Mouse (Mus musculus) MEL (cell line): ENCODE data around the gene Lrrc4c. TPM values are rescaled to one million over a fixed set of nuclear protein-coding genes. Genes with fewer than 3 reads are reported as not detected.

Source experiments
- DNase-seq: peaks from one replicate; pipeline ENCODE4 v3.0.0; 2011; ENCODE audit warnings: low read depth, low spot score
- H3K27ac ChIP-seq: 2 replicates; pipeline ENCODE4 v1.5.1; 2012; ENCODE audit warnings: low read depth, mild to moderate bottlenecking, control low read depth, low read length, moderate library complexity; ENCODE audit not compliant: control insufficient read depth
- H3K27me3 ChIP-seq, 2 experiments: fragments of 150-350 bp in 1 of 2; sonication (generic) in 1 of 2; 2 replicates each; pipeline ENCODE4 v1.6.1; 2012; ENCODE audit warnings: low read length in 2 of 2, mild to moderate bottlenecking in 2 of 2, improper control_type of control experiment in 1 of 2, moderate library complexity in 1 of 2; ENCODE audit not compliant: insufficient read depth in 2 of 2, control insufficient read depth in 1 of 2
- H3K36me3 ChIP-seq, 2 experiments: 2 replicates each; pipeline ENCODE4 v1.6.1; 2012 to 2014; ENCODE audit warnings: low read length in 2 of 2, improper control_type of control experiment in 1 of 2, inconsistent platforms in 1 of 2, mild to moderate bottlenecking in 1 of 2; ENCODE audit not compliant: insufficient read depth in 2 of 2, control insufficient read depth in 1 of 2
- H3K4me1 ChIP-seq, 2 experiments: fragments of 150-350 bp in 1 of 2; sonication (generic) in 1 of 2; 2 replicates each; pipeline ENCODE4 v1.6.1; 2012; ENCODE audit warnings: low read length in 2 of 2, improper control_type of control experiment in 1 of 2, mild to moderate bottlenecking in 1 of 2; ENCODE audit not compliant: insufficient read depth in 2 of 2, control insufficient read depth in 1 of 2
- H3K4me3 ChIP-seq, 2 experiments: fragments of 150-350 bp in 1 of 2; sonication (generic) in 1 of 2; 2 replicates each; pipeline ENCODE4 v1.5.1; 2012; ENCODE audit warnings: low read depth in 2 of 2, low read length in 2 of 2, mild to moderate bottlenecking in 2 of 2, moderate library complexity in 2 of 2, control low read depth in 1 of 2, improper control_type of control experiment in 1 of 2; ENCODE audit not compliant: control insufficient read depth in 1 of 2, insufficient read depth in 1 of 2
- H3K79me2 ChIP-seq: 2 replicates; pipeline ENCODE4 v1.6.1; 2012; ENCODE audit warnings: mild to moderate bottlenecking, low read length, moderate library complexity; ENCODE audit not compliant: control insufficient read depth, poor library complexity, insufficient read depth
- H3K9ac ChIP-seq: 2 replicates; pipeline ENCODE4 v1.6.1; 2012; ENCODE audit warnings: low read depth, mild to moderate bottlenecking, control low read depth, low read length, moderate library complexity; ENCODE audit not compliant: control insufficient read depth, poor library complexity, severe bottlenecking
- H3K9me3 ChIP-seq: fragments of 150-350 bp; sonication (generic); replicated peaks from 2 replicates; pipeline ENCODE4 v1.6.1; 2012; ENCODE audit warnings: mild to moderate bottlenecking, low read length, improper control_type of control experiment, moderate library complexity; ENCODE audit not compliant: insufficient read depth
- CHD1 ChIP-seq: IDR thresholded peaks from 2 replicates; pipeline ENCODE4 v1.6.1; 2012; ENCODE audit warnings: low read depth, mild to moderate bottlenecking, inconsistent platforms, low read length, improper control_type of control experiment
- CHD2 ChIP-seq: IDR thresholded peaks from 2 replicates; pipeline ENCODE4 v1.6.1; 2011; ENCODE audit warnings: low read length, improper control_type of control experiment
- CTCF ChIP-seq, 3 experiments: IDR thresholded peaks in 2 of 3; conservative IDR thresholded peaks in 1 of 3; 2 replicates each; pipeline ENCODE4 v1.5.1; 2011 to 2012; ENCODE audit warnings: low read length in 3 of 3, low read depth in 2 of 3, mild to moderate bottlenecking in 2 of 3, improper control_type of control experiment in 1 of 3, inconsistent platforms in 1 of 3, mixed read lengths in 1 of 3, moderate library complexity in 1 of 3; ENCODE audit not compliant: control insufficient read depth in 1 of 3, insufficient read depth in 1 of 3, poor library complexity in 1 of 3, severe bottlenecking in 1 of 3
- ELF1 ChIP-seq: IDR thresholded peaks from 2 replicates; pipeline ENCODE4 v1.6.1; 2014; ENCODE audit warnings: low read depth, mild to moderate bottlenecking, inconsistent platforms, low read length, improper control_type of control experiment, moderate library complexity
- EP300 ChIP-seq, 2 experiments: IDR thresholded peaks; 2 replicates each; pipeline ENCODE4 v1.6.1; 2011; ENCODE audit warnings: improper control_type of control experiment in 2 of 2, low read length in 2 of 2, low read depth in 1 of 2, mild to moderate bottlenecking in 1 of 2
- JUND ChIP-seq: IDR thresholded peaks from 2 replicates; pipeline ENCODE4 v1.6.1; 2011; ENCODE audit warnings: low read depth, mild to moderate bottlenecking, improper control_type of control experiment, low read length
- KAT2A ChIP-seq: conservative IDR thresholded peaks from 2 replicates; pipeline ENCODE4 v1.6.1; 2012; ENCODE audit warnings: low read depth, low read length, improper control_type of control experiment, inconsistent platforms
- MYB ChIP-seq: IDR thresholded peaks from 2 replicates; pipeline ENCODE4 v1.6.1; 2011; ENCODE audit warnings: mild to moderate bottlenecking, low read depth, low read length, improper control_type of control experiment
- NELFE ChIP-seq: IDR thresholded peaks from 2 replicates; pipeline ENCODE4 v1.6.1; 2011; ENCODE audit warnings: low read depth, low read length, improper control_type of control experiment
- POLR2AphosphoS2 ChIP-seq: IDR thresholded peaks from 2 replicates; pipeline ENCODE4 v1.6.1; 2011; ENCODE audit warnings: low read length, improper control_type of control experiment
- POLR2AphosphoS5 ChIP-seq: IDR thresholded peaks from 2 replicates; pipeline ENCODE4 v1.6.1; 2012; ENCODE audit warnings: low read depth, borderline replicate concordance, mild to moderate bottlenecking, inconsistent platforms, low read length, moderate library complexity, mixed read lengths
- RAD21 ChIP-seq: IDR thresholded peaks from 2 replicates; pipeline ENCODE4 v1.6.1; 2011; ENCODE audit warnings: mild to moderate bottlenecking, low read depth, low read length, improper control_type of control experiment
- RCOR1 ChIP-seq: IDR thresholded peaks from 2 replicates; pipeline ENCODE4 v1.6.1; 2012; ENCODE audit warnings: low read depth, mild to moderate bottlenecking, inconsistent platforms, low read length, improper control_type of control experiment
- SIN3A ChIP-seq: IDR thresholded peaks from 2 replicates; pipeline ENCODE4 v1.6.1; 2012; ENCODE audit warnings: low read length, improper control_type of control experiment, inconsistent platforms
- SMC3 ChIP-seq: IDR thresholded peaks from 2 replicates; pipeline ENCODE4 v1.6.1; 2011; ENCODE audit warnings: low read depth, low read length, improper control_type of control experiment
- TAL1 ChIP-seq: IDR thresholded peaks from 2 replicates; pipeline ENCODE4 v1.6.1; 2012; ENCODE audit warnings: mild to moderate bottlenecking, inconsistent platforms, low read length, moderate library complexity, mixed read lengths
- TBP ChIP-seq: IDR thresholded peaks from 2 replicates; pipeline ENCODE4 v1.8.0; 2011; ENCODE audit warnings: low read depth, low read length, improper control_type of control experiment
- USF1 ChIP-seq: IDR thresholded peaks from 2 replicates; pipeline ENCODE4 v1.6.1; 2014; ENCODE audit warnings: low read depth, mild to moderate bottlenecking, inconsistent platforms, low read length, improper control_type of control experiment, moderate library complexity
- ZKSCAN1 ChIP-seq: IDR thresholded peaks from 2 replicates; pipeline ENCODE4 v1.6.1; 2012; ENCODE audit warnings: low read depth, mild to moderate bottlenecking, inconsistent platforms, low read length, improper control_type of control experiment, moderate library complexity
- ZMIZ1 ChIP-seq: IDR thresholded peaks from 2 replicates; pipeline ENCODE4 v1.6.1; 2012; ENCODE audit warnings: low read depth, mild to moderate bottlenecking, inconsistent platforms, low read length, improper control_type of control experiment, moderate library complexity
- polyA plus RNA-seq, 2 experiments: library from polyadenylated mRNA; stranded (reverse) in 1 of 2; unstranded in 1 of 2; fragments of >175 nt in 1 of 2; fragments of >200 nt in 1 of 2; gene quantifications; 2 replicates each; pipeline versions ENCODE4 v1.2.1 to v1.2.4; 2012; ENCODE audit warnings: low replicate concordance in 2 of 2, low read depth in 1 of 2; ENCODE audit not compliant: insufficient read length in 2 of 2, insufficient read depth in 1 of 2, missing spikeins in 1 of 2
- total RNA-seq: library from RNA; depleted of rRNA; stranded (reverse); fragments of 300-350 nt; gene quantifications from 2 replicates; pipeline ENCODE4 v1.2.3, GENCODE M21; 2012

Lrrc4c gene
- total and polyA plus RNA-seq, 3 experiments = not detected

GRCm38 (mm10) chr2:97124246-97124645 lies 806.3 kb downstream of the Lrrc4c start:
- Histone ChIP-seq H3K4me3 (no peak overlapping the region), H3K79me2 (no peaks in the 10 kb centered on the region), H3K9me3 (no peaks in the 10 kb centered on the region), H3K27ac (no peak overlapping the region), H3K4me1 (no peaks in the 10 kb centered on the region), H3K9ac (no peak overlapping the region), H3K27me3 (no peaks in the 10 kb centered on the region), H3K36me3 (no peaks in the 10 kb centered on the region)
- TF ChIP-seq NELFE = no peak
- no peak for TF ChIP-seq POLR2AphosphoS5
- no peak for TF ChIP-seq USF1
- TF ChIP-seq POLR2AphosphoS2 = no peak
- no peak for TF ChIP-seq EP300 (IDR thresholded peaks at IDR 0.05; ENCODE audit: low read depth in 1 of 2, low read length in 2 of 2)
- no peak for TF ChIP-seq CHD1
- no peak for DNase-seq

- Histone ChIP-seq H3K4me3 (no peak overlapping the region), H3K27ac (no peak overlapping the region), H3K79me2 (no peaks in the 10 kb centered on the region)
- TF ChIP-seq POLR2AphosphoS5 (no peak), ELF1 (no peak), POLR2AphosphoS2 (no peak), MYB (no peak), SIN3A (no peak)
- TF ChIP-seq, all 39 proteins: peak for 0
- H3K27me3 ChIP-seq = no peaks in the 10 kb centered on the region
- no peak for DNase-seq
- H3K9ac ChIP-seq = no peak overlapping the region
- H3K36me3 ChIP-seq = no peaks in the 10 kb centered on the region
- no peaks in the 10 kb centered on the region for H3K9me3 ChIP-seq
- no peaks in the 10 kb centered on the region for H3K4me1 ChIP-seq
Measured at GRCm38 (mm10) chr2:97138454-97138853, 820.5 kb downstream of the Lrrc4c start.

GRCm38 (mm10) chr2:97151626-97152194 lies 833.7 kb downstream of the Lrrc4c start:
- no peak for TF ChIP-seq MYB
- no peak for TF ChIP-seq POLR2AphosphoS2
- no peak for TF ChIP-seq EP300 (IDR thresholded peaks at IDR 0.05; ENCODE audit: low read depth in 1 of 2, low read length in 2 of 2)
- TF ChIP-seq ZMIZ1 = no peak
- TF ChIP-seq CHD2 = no peak
- TF ChIP-seq CTCF (IDR thresholded peaks at IDR 0.05 in 2 of 3, conservative IDR thresholded peaks at IDR 0.05 in 1 of 3; ENCODE audit: control insufficient read depth in 1 of 3, insufficient read depth in 1 of 3, low read depth in 2 of 3, low read length in 3 of 3, poor library complexity in 1 of 3, severe bottlenecking in 1 of 3) = no peak
- TF ChIP-seq JUND = no peak
- no peak for TF ChIP-seq TAL1
- TF ChIP-seq POLR2AphosphoS5 = no peak
- no peak for TF ChIP-seq TBP
- TF ChIP-seq SIN3A = no peak
- no peak for TF ChIP-seq RAD21
- no peak for TF ChIP-seq RCOR1
- no peak for TF ChIP-seq KAT2A
- no peak for TF ChIP-seq ZKSCAN1
- TF ChIP-seq USF1 = no peak
- no peak for TF ChIP-seq SMC3
- no peak overlapping the region for H3K27ac ChIP-seq
- no peaks in the 10 kb centered on the region for H3K4me1 ChIP-seq
- H3K9me3 ChIP-seq = no peaks in the 10 kb centered on the region
- DNase-seq = no peak
- no peak overlapping the region for H3K4me3 ChIP-seq
- no peaks in the 10 kb centered on the region for H3K79me2 ChIP-seq
- H3K9ac ChIP-seq = no peak overlapping the region
- H3K27me3 ChIP-seq = no peaks in the 10 kb centered on the region
- H3K36me3 ChIP-seq = no peaks in the 10 kb centered on the region
